Mouse (Mus musculus): Measurements from ENCODE around the gene Asah2.

DNA sequence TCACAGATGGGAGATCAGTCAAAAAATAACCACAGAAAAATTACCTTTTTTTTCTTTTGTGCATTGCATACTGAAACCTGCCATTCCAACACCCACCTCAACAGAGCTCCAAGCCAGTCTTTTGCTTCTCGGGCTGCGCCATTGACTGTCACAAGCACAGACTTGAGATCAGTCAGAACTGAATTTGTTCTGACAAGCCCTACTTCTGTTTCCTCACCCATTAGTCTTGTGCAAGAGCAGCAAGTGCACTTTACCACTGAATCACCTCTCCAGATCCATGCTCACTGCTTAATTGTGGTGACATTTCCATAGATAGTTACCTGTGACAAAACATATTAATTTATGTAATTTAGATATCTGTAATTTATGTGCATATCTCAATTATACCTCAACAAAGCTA, 147.6 kb downstream of the Asah2 start:
- TF ChIP-seq POLR2A (IDR thresholded peaks at IDR 0.05; ENCODE audit: low read depth, low read length) (no peak), CTCF (conservative IDR thresholded peaks at IDR 0.05; ENCODE audit: insufficient read depth, insufficient read length, low read depth, low read length) (no peak)
